Mouse (Mus musculus) MEL (cell line): ENCODE data around the gene Dpf3. TPM values are rescaled to one million over a fixed set of nuclear protein-coding genes. Genes with fewer than 3 reads are reported as not detected.

Source experiments
- DNase-seq: peaks from one replicate; pipeline ENCODE4 v3.0.0; 2011; ENCODE audit warnings: low read depth, low spot score
- H3K27ac ChIP-seq: 2 replicates; pipeline ENCODE4 v1.5.1; 2012; ENCODE audit warnings: low read depth, mild to moderate bottlenecking, control low read depth, low read length, moderate library complexity; ENCODE audit not compliant: control insufficient read depth
- H3K27me3 ChIP-seq, 2 experiments: fragments of 150-350 bp in 1 of 2; sonication (generic) in 1 of 2; 2 replicates each; pipeline ENCODE4 v1.6.1; 2012; ENCODE audit warnings: low read length in 2 of 2, mild to moderate bottlenecking in 2 of 2, improper control_type of control experiment in 1 of 2, moderate library complexity in 1 of 2; ENCODE audit not compliant: insufficient read depth in 2 of 2, control insufficient read depth in 1 of 2
- H3K36me3 ChIP-seq, 2 experiments: 2 replicates each; pipeline ENCODE4 v1.6.1; 2012 to 2014; ENCODE audit warnings: low read length in 2 of 2, improper control_type of control experiment in 1 of 2, inconsistent platforms in 1 of 2, mild to moderate bottlenecking in 1 of 2; ENCODE audit not compliant: insufficient read depth in 2 of 2, control insufficient read depth in 1 of 2
- H3K4me1 ChIP-seq, 2 experiments: fragments of 150-350 bp in 1 of 2; sonication (generic) in 1 of 2; 2 replicates each; pipeline ENCODE4 v1.6.1; 2012; ENCODE audit warnings: low read length in 2 of 2, improper control_type of control experiment in 1 of 2, mild to moderate bottlenecking in 1 of 2; ENCODE audit not compliant: insufficient read depth in 2 of 2, control insufficient read depth in 1 of 2
- H3K4me3 ChIP-seq, 2 experiments: fragments of 150-350 bp in 1 of 2; sonication (generic) in 1 of 2; 2 replicates each; pipeline ENCODE4 v1.5.1; 2012; ENCODE audit warnings: low read depth in 2 of 2, low read length in 2 of 2, mild to moderate bottlenecking in 2 of 2, moderate library complexity in 2 of 2, control low read depth in 1 of 2, improper control_type of control experiment in 1 of 2; ENCODE audit not compliant: control insufficient read depth in 1 of 2, insufficient read depth in 1 of 2
- H3K79me2 ChIP-seq: 2 replicates; pipeline ENCODE4 v1.6.1; 2012; ENCODE audit warnings: mild to moderate bottlenecking, low read length, moderate library complexity; ENCODE audit not compliant: control insufficient read depth, poor library complexity, insufficient read depth
- H3K9ac ChIP-seq: 2 replicates; pipeline ENCODE4 v1.6.1; 2012; ENCODE audit warnings: low read depth, mild to moderate bottlenecking, control low read depth, low read length, moderate library complexity; ENCODE audit not compliant: control insufficient read depth, poor library complexity, severe bottlenecking
- H3K9me3 ChIP-seq: fragments of 150-350 bp; sonication (generic); replicated peaks from 2 replicates; pipeline ENCODE4 v1.6.1; 2012; ENCODE audit warnings: mild to moderate bottlenecking, low read length, improper control_type of control experiment, moderate library complexity; ENCODE audit not compliant: insufficient read depth
- BHLHE40 ChIP-seq: IDR thresholded peaks from 2 replicates; pipeline ENCODE4 v1.6.1; 2012; ENCODE audit warnings: low read depth, mild to moderate bottlenecking, inconsistent platforms, low read length, improper control_type of control experiment, borderline replicate concordance
- CHD2 ChIP-seq: IDR thresholded peaks from 2 replicates; pipeline ENCODE4 v1.6.1; 2011; ENCODE audit warnings: low read length, improper control_type of control experiment
- CTCF ChIP-seq, 3 experiments: IDR thresholded peaks in 2 of 3; conservative IDR thresholded peaks in 1 of 3; 2 replicates each; pipeline ENCODE4 v1.5.1; 2011 to 2012; ENCODE audit warnings: low read length in 3 of 3, low read depth in 2 of 3, mild to moderate bottlenecking in 2 of 3, improper control_type of control experiment in 1 of 3, inconsistent platforms in 1 of 3, mixed read lengths in 1 of 3, moderate library complexity in 1 of 3; ENCODE audit not compliant: control insufficient read depth in 1 of 3, insufficient read depth in 1 of 3, poor library complexity in 1 of 3, severe bottlenecking in 1 of 3
- E2F4 ChIP-seq: IDR thresholded peaks from 2 replicates; pipeline ENCODE4 v1.6.1; 2011; ENCODE audit warnings: low read depth, low read length, improper control_type of control experiment, borderline replicate concordance
- EP300 ChIP-seq, 2 experiments: IDR thresholded peaks; 2 replicates each; pipeline ENCODE4 v1.6.1; 2011; ENCODE audit warnings: improper control_type of control experiment in 2 of 2, low read length in 2 of 2, low read depth in 1 of 2, mild to moderate bottlenecking in 1 of 2
- ETS1 ChIP-seq: IDR thresholded peaks from 2 replicates; pipeline ENCODE4 v1.6.1; 2012; ENCODE audit warnings: low read depth, mild to moderate bottlenecking, inconsistent platforms, low read length, improper control_type of control experiment, moderate library complexity
- GATA1 ChIP-seq: IDR thresholded peaks from 2 replicates; pipeline ENCODE4 v1.6.1; 2011; ENCODE audit warnings: low read depth, low read length, improper control_type of control experiment
- HCFC1 ChIP-seq: IDR thresholded peaks from 2 replicates; pipeline ENCODE4 v1.6.1; 2012; ENCODE audit warnings: low read depth, mild to moderate bottlenecking, inconsistent platforms, low read length, improper control_type of control experiment, moderate library complexity
- JUND ChIP-seq: IDR thresholded peaks from 2 replicates; pipeline ENCODE4 v1.6.1; 2011; ENCODE audit warnings: low read depth, mild to moderate bottlenecking, improper control_type of control experiment, low read length
- KAT2A ChIP-seq: conservative IDR thresholded peaks from 2 replicates; pipeline ENCODE4 v1.6.1; 2012; ENCODE audit warnings: low read depth, low read length, improper control_type of control experiment, inconsistent platforms
- MAFK ChIP-seq: IDR thresholded peaks from 2 replicates; pipeline ENCODE4 v1.6.1; 2011; ENCODE audit warnings: low read depth, mild to moderate bottlenecking, low read length, improper control_type of control experiment, borderline replicate concordance
- MAX ChIP-seq: IDR thresholded peaks from 2 replicates; pipeline ENCODE4 v1.6.1; 2011; ENCODE audit warnings: low read length, improper control_type of control experiment
- MAZ ChIP-seq: IDR thresholded peaks from 2 replicates; pipeline ENCODE4 v1.6.1; 2012; ENCODE audit warnings: low read depth, mild to moderate bottlenecking, inconsistent platforms, low read length, improper control_type of control experiment
- MXI1 ChIP-seq: IDR thresholded peaks from 2 replicates; pipeline ENCODE4 v1.6.1; 2011; ENCODE audit warnings: mild to moderate bottlenecking, low read depth, low read length, improper control_type of control experiment
- MYC ChIP-seq: IDR thresholded peaks from 2 replicates; pipeline ENCODE4 v1.6.1; 2011; ENCODE audit warnings: low read depth, mild to moderate bottlenecking, low read length, improper control_type of control experiment, moderate library complexity
- NELFE ChIP-seq: IDR thresholded peaks from 2 replicates; pipeline ENCODE4 v1.6.1; 2011; ENCODE audit warnings: low read depth, low read length, improper control_type of control experiment
- POLR2A ChIP-seq, 2 experiments: IDR thresholded peaks; 2 replicates each; pipeline ENCODE4 v1.6.1; 2011 to 2012; ENCODE audit warnings: low read length in 2 of 2, mild to moderate bottlenecking in 2 of 2, control low read depth in 1 of 2, improper control_type of control experiment in 1 of 2, low read depth in 1 of 2, moderate library complexity in 1 of 2; ENCODE audit not compliant: control insufficient read depth in 1 of 2, insufficient read depth in 1 of 2, poor library complexity in 1 of 2
- POLR2AphosphoS2 ChIP-seq: IDR thresholded peaks from 2 replicates; pipeline ENCODE4 v1.6.1; 2011; ENCODE audit warnings: low read length, improper control_type of control experiment
- POLR2AphosphoS5 ChIP-seq: IDR thresholded peaks from 2 replicates; pipeline ENCODE4 v1.6.1; 2012; ENCODE audit warnings: low read depth, borderline replicate concordance, mild to moderate bottlenecking, inconsistent platforms, low read length, moderate library complexity, mixed read lengths
- RAD21 ChIP-seq: IDR thresholded peaks from 2 replicates; pipeline ENCODE4 v1.6.1; 2011; ENCODE audit warnings: mild to moderate bottlenecking, low read depth, low read length, improper control_type of control experiment
- SIN3A ChIP-seq: IDR thresholded peaks from 2 replicates; pipeline ENCODE4 v1.6.1; 2012; ENCODE audit warnings: low read length, improper control_type of control experiment, inconsistent platforms
- SMC3 ChIP-seq: IDR thresholded peaks from 2 replicates; pipeline ENCODE4 v1.6.1; 2011; ENCODE audit warnings: low read depth, low read length, improper control_type of control experiment
- TAL1 ChIP-seq: IDR thresholded peaks from 2 replicates; pipeline ENCODE4 v1.6.1; 2012; ENCODE audit warnings: mild to moderate bottlenecking, inconsistent platforms, low read length, moderate library complexity, mixed read lengths
- TBP ChIP-seq: IDR thresholded peaks from 2 replicates; pipeline ENCODE4 v1.8.0; 2011; ENCODE audit warnings: low read depth, low read length, improper control_type of control experiment
- TCF12 ChIP-seq: IDR thresholded peaks from 2 replicates; pipeline ENCODE4 v1.6.1; 2014; ENCODE audit warnings: low read depth, mild to moderate bottlenecking, inconsistent platforms, low read length, improper control_type of control experiment, moderate library complexity
- USF2 ChIP-seq, 2 experiments: IDR thresholded peaks; 2 replicates each; pipeline ENCODE4 v1.6.1; 2011 to 2012; ENCODE audit warnings: improper control_type of control experiment in 2 of 2, low read length in 2 of 2, borderline replicate concordance in 1 of 2, inconsistent platforms in 1 of 2, low read depth in 1 of 2, mild to moderate bottlenecking in 1 of 2; ENCODE audit not compliant: insufficient read depth in 1 of 2
- ZKSCAN1 ChIP-seq: IDR thresholded peaks from 2 replicates; pipeline ENCODE4 v1.6.1; 2012; ENCODE audit warnings: low read depth, mild to moderate bottlenecking, inconsistent platforms, low read length, improper control_type of control experiment, moderate library complexity
- ZMIZ1 ChIP-seq: IDR thresholded peaks from 2 replicates; pipeline ENCODE4 v1.6.1; 2012; ENCODE audit warnings: low read depth, mild to moderate bottlenecking, inconsistent platforms, low read length, improper control_type of control experiment, moderate library complexity
- ZNF384 ChIP-seq: IDR thresholded peaks from 2 replicates; pipeline ENCODE4 v1.6.1; 2012; ENCODE audit warnings: low read depth, mild to moderate bottlenecking, inconsistent platforms, low read length, improper control_type of control experiment
- polyA plus RNA-seq, 2 experiments: library from polyadenylated mRNA; stranded (reverse) in 1 of 2; unstranded in 1 of 2; fragments of >175 nt in 1 of 2; fragments of >200 nt in 1 of 2; gene quantifications; 2 replicates each; pipeline versions ENCODE4 v1.2.1 to v1.2.4; 2012; ENCODE audit warnings: low replicate concordance in 2 of 2, low read depth in 1 of 2; ENCODE audit not compliant: insufficient read length in 2 of 2, insufficient read depth in 1 of 2, missing spikeins in 1 of 2
- total RNA-seq: library from RNA; depleted of rRNA; stranded (reverse); fragments of 300-350 nt; gene quantifications from 2 replicates; pipeline ENCODE4 v1.2.3, GENCODE M21; 2012

Gene Dpf3
- total and polyA plus RNA-seq, 3 experiments, result 4.2 to 6.8 TPM; not detected in 1

- no peaks in the 10 kb centered on the region for H3K9me3 ChIP-seq
- no peak for DNase-seq
- H3K4me1 ChIP-seq, result no peaks in the 10 kb centered on the region
- no peak overlapping the region for H3K9ac ChIP-seq
- no peaks in the 10 kb centered on the region for H3K79me2 ChIP-seq
- no peaks in the 10 kb centered on the region for H3K27me3 ChIP-seq
- H3K36me3 ChIP-seq, result no peaks in the 10 kb centered on the region
- no peak overlapping the region for H3K27ac ChIP-seq
- no peak overlapping the region for H3K4me3 ChIP-seq
- TF ChIP-seq POLR2A (IDR thresholded peaks at IDR 0.05; ENCODE audit: control insufficient read depth in 1 of 2, insufficient read depth in 1 of 2, low read depth in 1 of 2, low read length in 2 of 2, poor library complexity in 1 of 2) (no peak), CTCF (IDR thresholded peaks at IDR 0.05 in 2 of 3, conservative IDR thresholded peaks at IDR 0.05 in 1 of 3; ENCODE audit: control insufficient read depth in 1 of 3, insufficient read depth in 1 of 3, low read depth in 2 of 3, low read length in 3 of 3, poor library complexity in 1 of 3, severe bottlenecking in 1 of 3) (no peak), NELFE (no peak), MAFK (no peak), ZNF384 (no peak), HCFC1 (no peak), BHLHE40 (no peak), TBP (no peak), POLR2AphosphoS5 (no peak), MAX (no peak), SMC3 (no peak), USF2 (IDR thresholded peaks at IDR 0.05; ENCODE audit: borderline replicate concordance in 1 of 2, insufficient read depth in 1 of 2, low read depth in 1 of 2, low read length in 2 of 2) (no peak), E2F4 (no peak), ETS1 (no peak), MYC (no peak), GATA1 (no peak), ZMIZ1 (no peak), POLR2AphosphoS2 (no peak)
Observed at GRCm38 (mm10) chr12:83232916-83233315, 254.6 kb downstream of the Dpf3 start.

- H3K9ac ChIP-seq, result no peak overlapping the region
- H3K27me3 ChIP-seq, result no peaks in the 10 kb centered on the region
- no peak overlapping the region for H3K4me3 ChIP-seq
- DNase-seq, result peak; percentile 31
- H3K79me2 ChIP-seq, result no peaks in the 10 kb centered on the region
- TF ChIP-seq MAFK (no peak), RAD21 (no peak), TAL1 (no peak), SMC3 (no peak), NELFE (no peak), ZNF384 (no peak), HCFC1 (no peak), USF2 (IDR thresholded peaks at IDR 0.05; ENCODE audit: borderline replicate concordance in 1 of 2, insufficient read depth in 1 of 2, low read depth in 1 of 2, low read length in 2 of 2) (no peak), ZMIZ1 (no peak), KAT2A (no peak), ETS1 (no peak), CHD2 (no peak), SIN3A (no peak), TCF12 (no peak), EP300 (IDR thresholded peaks at IDR 0.05; ENCODE audit: low read depth in 1 of 2, low read length in 2 of 2) (no peak), MAZ (no peak), ZKSCAN1 (no peak), BHLHE40 (no peak), JUND (no peak), MXI1 (no peak)
- H3K9me3 ChIP-seq, result no peaks in the 10 kb centered on the region
- no peaks in the 10 kb centered on the region for H3K4me1 ChIP-seq
- no peaks in the 10 kb centered on the region for H3K36me3 ChIP-seq
- H3K27ac ChIP-seq, result no peak overlapping the region
Observed at GRCm38 (mm10) chr12:83231258-83231657, 256.3 kb downstream of the Dpf3 start.
